Mouse (Mus musculus) urinary bladder, postnatal 36 days (tissue): ENCODE measurements around the gene Jag2.

Source experiments
- DNase-seq, 2 experiments: peaks; one replicate each; pipeline ENCODE4 v3.0.0; 2022; ENCODE audit warnings: low spot score in 2 of 2, mixed read lengths in 1 of 2

Jag2 gene

DNA sequence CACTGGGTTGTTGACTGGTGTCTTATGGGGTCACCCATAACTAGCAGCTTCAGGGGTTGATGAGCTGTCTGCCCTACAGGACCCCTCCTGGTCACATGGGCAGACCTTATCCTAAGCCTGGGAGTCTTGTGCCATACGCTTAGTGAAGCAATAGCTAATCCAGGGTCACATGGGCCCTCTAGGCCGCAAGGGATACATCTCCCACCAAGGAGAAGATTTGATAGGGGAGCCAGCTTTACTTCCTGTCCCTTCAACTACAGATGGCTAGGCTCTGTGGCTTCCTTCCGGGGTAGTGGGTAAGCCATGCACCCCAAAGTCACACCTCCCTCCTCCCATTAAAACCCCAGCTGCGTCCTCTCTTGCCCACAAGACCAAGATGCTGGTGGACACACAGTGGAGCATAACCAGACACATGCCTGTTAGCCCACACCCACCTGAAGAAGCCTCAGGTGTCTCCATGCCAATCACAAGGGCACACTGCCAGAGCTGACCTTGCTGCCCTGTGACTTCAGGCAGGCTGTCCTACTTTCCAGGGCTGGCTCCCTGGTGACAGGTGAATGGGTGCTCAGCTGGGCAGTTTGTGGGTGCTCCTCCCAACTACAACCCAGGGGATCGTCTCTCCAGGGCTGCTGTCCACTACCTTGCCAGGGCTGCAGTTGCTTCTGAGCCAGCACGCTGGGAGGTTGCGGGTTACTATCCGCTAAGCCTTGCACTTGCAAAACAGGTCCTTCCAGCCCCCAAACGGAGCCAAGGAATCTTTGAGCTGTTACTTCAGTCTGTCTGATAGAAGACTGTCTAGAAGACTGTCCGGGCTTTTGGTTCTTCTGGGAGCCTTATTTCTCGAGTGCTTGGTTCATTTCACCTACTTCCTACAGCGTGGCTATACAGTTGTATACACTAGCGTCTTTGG is 61.1 kb downstream of the Jag2 start, which contains the start of gene Gpr132:
TSS of gene Gpr132 (minus strand) at position 51 of the 910 bp plus-strand sequence.
- no peak for DNase-seq

DNA sequence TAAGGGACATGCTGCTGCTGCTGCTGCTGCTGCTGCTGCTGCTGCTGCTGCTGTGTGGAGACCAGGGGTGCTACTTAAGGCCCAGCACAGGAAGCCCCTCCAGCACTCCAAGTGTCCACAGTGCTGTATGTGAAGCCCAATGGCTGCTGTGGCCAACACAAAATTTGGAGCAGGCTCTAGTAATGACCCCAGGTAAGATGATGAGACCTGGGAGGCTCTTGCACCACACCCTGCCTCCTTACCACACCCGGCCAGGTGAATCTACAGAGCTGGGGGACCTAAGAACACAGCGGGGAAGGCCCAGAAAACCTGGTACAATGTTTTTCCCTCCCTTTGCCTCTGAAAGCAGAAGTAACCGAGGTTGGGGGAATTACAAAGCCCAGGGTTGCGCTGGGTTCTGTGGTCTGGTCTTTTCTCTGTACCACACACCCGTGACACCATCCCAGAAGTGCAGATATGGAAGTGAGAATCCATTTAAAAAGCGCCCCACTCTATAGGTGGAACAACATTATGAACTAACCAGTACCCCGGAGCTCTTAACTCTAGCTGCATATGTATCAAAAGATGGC is 62.4 kb downstream of the Jag2 start:
- DNase-seq = no peak

DNA sequence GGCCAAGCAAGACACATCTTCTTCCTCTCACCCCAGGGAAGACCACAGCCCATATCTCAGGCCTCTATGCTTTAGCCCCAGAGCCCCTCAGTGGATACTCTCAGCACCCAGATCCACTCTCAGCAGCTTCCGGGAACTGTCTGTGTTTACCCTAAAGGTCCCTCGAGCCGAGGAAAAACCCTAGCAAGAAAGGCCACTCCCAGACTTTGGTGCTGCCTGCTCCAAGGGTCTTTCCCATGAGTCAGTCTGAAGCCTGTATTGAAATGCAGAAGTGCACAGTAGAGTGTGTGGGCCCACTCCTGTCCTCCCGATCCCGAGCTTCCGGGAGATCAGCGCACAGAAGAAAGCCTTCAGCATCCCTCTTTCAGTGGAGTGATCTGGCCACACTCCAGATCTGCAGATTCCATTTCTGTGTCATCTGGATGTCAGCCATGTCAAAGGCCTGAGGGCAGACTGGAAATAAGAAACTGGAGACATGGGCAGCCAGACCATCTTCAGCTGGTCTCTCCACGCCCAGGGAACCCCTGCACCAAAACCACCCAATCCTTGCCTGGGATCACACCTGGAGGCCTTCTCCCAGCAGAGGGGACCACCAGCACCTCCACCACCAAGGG is 63.0 kb downstream of the Jag2 start:
- DNase-seq = no peak

DNA sequence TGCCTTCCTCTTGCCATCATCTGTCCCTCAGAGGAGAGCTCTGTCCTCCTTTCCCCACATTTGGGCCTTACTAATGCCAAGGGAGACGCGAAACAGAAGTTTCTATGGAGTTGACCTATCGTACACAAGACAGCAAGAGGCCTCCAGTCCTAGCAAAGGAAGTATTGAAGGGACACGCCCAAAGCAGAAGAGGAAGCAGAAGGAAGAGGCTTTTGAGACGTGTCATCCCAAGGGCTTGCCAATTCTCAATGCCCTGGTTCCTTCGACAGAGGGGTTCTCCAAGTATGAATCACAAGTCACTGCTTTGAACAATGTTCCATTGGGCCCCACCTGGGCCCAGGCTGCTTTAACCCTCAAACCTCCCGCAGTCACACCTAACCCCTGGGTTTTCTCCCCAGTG is 64.8 kb downstream of the Jag2 start:
- DNase-seq = no peak

DNA sequence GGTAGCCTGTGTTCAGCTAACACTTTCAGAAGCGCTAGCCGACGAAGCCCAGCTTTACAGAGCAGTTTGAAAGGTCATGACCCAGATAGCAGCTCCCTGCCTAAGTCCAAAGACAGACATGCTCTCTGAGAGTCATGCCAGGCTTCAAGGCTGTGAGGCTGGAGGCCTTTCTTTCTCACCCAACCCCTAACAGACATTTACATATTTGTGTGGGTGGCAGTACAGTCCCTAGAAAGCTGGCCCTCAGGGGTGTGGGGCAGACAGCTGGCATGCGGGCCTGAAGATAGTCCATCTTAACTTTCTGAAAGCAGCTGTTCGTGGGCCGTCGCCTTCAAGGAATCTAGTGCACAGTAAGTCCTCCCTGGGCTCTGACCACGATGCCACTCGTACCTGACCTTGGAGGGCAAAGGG is 67.7 kb downstream of the Jag2 start:
- no peak for DNase-seq

DNA sequence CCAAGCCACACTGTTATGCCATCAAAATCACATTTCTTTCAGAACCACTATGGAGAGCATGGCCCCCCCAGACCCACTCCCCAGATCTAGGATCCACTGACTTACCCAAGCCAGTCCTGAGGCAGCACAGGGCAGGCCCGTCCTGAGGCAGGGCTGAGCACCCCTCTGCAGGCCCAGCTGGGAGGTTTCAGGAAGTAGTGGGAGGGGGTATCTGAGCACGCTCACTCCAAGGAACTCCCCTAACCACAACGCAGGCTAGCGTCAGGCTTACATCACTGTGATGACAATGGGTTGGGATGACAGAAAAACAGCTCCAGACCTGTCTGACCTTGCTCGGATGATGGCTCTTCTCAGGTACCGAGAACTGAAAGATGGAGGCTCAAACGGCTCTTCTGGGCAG is 68.8 kb downstream of the Jag2 start:
- DNase-seq = no peak

DNA sequence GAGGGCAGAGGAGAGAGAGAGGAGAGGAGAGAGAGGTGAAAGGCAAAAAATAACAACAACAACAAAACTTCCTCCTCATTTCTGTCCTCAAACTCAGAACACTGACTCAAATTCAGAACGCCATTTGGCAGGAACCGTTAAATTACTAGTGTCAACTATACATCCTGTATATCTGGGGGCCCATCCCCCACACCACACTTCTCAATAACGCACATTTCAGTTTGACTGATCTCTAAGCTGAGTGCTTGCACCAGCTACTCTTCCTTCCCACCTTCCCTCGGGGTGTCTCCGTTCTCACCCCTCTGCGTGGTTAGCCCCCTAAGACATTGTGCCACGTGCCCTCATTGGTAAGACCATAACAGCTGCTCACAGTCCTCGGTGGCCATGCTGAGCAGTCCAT is 69.6 kb downstream of the Jag2 start:
- no peak for DNase-seq

DNA sequence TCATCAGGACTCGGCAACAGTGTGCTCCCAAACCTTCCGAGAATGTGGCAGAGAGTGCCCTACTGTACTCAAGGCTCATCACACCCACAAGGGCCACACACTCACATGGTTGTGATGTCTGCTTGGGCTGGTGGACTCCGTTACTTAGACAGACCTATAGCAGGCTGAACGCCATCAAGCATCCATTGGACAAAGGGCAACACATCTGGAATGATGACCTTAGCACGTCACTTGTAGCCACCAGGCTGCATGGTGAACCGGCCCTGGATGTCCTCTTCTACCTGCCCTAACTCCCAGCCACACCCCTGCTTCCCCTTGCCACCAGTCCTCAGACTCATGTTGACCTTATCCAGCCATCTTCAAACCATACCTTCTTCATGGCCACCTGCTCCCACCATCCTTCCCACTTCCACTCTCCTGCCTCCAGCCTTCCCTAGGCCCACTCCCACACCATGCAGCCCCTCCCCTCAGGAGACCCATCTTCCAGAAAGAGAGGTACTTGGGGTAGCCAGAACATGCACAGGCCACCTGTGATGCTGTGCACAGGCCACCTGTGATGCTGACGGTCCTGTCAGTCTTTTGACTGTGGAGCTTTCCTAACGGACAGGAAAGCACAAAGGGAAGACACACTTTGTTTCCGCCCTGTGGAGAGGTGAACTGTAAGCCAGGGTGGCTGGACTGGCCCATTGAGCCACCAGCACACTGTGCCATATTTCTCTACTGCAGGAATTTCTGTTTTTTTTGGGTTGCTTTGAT is 70.8 kb downstream of the Jag2 start:
- no peak for DNase-seq
